Mouse (Mus musculus) urinary bladder, adult 2 months (tissue): ENCODE data around the gene Yipf2. TPM values are rescaled to one million over a fixed set of nuclear protein-coding genes. Genes with fewer than 3 reads are reported as not detected.
"Not testable (repeated sequence)": the region's sequence is repeated elsewhere in the genome, so short reads cannot be mapped to it uniquely, and the experiment has no call there.

Source experiments
- DNase-seq: peaks from one replicate; pipeline ENCODE4 v3.0.0; 2022; ENCODE audit warnings: low spot score
- polyA plus RNA-seq: library from polyadenylated mRNA; depleted of rRNA; stranded (reverse); fragments of >200 nt; gene quantifications from 2 replicates; pipeline ENCODE4 v1.2.3, GENCODE M21; 2012

Yipf2 gene
- polyA plus RNA-seq, 1 experiment = 33.8 TPM

- no peak for DNase-seq
Observed at GRCm38 (mm10) chr9:21598198-21598597, 5.6 kb upstream of the Yipf2 start.

- DNase-seq = no peak
Observed at GRCm38 (mm10) chr9:21594838-21595237, 2.2 kb upstream of the Yipf2 start.

GRCm38 (mm10) chr9:21594350-21594749 is 1.7 kb upstream of the Yipf2 start:
- not testable (repeated sequence) for DNase-seq

DNA sequence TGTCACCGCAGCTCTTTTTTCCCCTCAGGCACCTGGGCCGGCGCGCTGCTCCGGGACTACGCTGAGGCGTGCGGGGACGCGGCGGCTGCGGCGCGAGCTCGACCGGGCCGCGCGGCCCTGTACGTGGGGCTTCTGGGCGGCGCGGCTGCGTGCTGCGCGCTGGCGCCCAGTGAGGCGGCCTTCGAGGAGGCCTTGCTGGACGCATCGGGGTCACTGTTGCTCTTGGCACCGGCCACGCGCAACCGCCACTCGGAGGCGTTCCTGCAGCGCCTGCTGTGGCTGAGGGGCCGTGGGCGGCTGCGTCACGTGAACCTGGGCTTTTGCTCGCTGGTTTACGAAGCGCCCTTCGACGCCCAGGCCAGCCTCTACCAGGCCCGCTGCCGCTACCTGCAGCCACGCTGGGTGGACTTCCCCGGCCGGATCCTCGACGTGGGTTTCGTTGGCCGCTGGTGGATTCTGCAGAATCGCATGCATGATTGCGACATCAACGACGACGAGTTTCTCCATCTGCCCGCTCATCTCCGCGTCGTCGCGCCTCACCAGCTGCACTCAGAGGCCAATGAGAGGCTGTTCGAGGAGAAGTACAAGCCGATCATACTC is 594 bp upstream of the Yipf2 start:
- DNase-seq = peak; percentile 50

DNA sequence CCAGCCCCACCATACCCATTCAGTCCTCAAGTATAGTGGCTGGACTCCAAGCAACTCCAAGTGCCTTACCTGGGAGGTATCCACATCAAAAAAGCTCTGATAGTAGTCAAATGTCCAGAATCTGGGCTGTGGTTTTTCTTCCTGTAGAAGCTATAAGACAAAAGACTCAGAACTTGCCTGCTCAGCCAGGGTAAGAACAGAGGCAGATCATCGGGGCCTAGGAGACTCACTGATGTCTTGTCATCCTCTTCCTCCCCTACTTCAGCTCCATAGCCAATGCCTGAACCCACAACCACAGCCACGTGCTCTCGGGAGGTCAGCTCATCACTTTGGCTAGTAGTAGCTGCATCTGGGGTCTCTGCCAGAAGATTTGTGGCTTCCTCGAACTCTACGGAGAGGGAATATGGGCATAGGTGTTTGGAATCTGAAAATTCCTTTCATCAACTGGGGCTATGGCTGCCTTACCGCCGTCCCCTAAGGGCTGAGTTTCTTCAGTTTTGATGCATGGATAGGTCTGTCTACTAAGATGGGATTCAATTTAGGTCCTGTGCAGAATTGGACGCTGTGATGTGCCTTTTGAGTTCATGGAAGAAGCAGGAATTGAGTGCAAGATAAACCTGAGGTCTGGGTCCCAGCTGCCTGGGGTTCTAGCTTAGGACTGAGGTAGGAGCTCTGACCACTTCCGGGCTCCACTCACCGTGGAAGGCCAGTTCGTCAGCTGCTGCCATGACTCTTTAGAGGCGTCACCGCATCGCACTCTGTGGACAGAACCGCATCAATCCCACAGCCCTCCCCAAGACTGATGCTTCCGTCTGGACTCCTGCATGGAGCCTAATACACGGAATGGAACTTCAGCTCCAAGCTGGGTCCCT is 561 bp downstream of the Yipf2 start:
- DNase-seq = no peak

DNA sequence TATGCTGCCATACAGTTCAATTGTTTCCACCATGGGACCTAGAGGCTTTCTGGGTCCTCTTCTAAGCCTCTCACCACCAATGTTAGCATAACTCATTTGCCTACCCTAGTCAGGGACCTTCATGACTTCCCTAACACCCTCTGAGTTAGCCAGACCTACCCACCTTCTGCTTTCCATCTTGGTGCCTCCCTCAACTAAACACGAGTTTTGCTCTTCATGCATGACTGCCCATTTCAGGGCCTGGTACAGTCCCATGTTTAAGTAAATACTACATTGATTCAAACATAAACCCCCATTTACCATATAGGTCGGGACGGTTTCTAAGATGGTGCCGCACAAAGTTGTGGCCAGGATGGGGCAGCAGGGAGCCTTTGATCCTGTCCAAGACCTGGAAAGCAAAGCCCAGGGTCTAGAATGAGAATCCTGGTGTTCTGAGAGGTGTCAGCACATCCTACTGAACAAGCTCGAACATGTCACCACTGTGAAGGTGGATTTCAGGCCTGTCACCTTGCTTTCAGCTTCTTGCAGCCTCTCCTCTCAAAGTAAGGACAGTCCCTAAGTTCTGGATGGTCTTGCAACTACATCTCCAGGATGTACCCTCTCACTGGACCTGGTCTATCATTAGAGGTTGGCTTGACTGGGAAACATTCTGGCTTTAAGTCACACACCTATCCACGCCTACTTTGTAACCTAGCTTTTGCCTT is 1.3 kb downstream of the Yipf2 start:
- no peak for DNase-seq

GRCm38 (mm10) chr9:21589538-21589937 is 3.1 kb downstream of the Yipf2 start:
- no peak for DNase-seq

- no peak for DNase-seq
Observed at GRCm38 (mm10) chr9:21588350-21588749, 4.3 kb downstream of the Yipf2 start.

- no peak for DNase-seq
Observed at GRCm38 (mm10) chr9:21587678-21588349, 4.8 kb downstream of the Yipf2 start.

DNA sequence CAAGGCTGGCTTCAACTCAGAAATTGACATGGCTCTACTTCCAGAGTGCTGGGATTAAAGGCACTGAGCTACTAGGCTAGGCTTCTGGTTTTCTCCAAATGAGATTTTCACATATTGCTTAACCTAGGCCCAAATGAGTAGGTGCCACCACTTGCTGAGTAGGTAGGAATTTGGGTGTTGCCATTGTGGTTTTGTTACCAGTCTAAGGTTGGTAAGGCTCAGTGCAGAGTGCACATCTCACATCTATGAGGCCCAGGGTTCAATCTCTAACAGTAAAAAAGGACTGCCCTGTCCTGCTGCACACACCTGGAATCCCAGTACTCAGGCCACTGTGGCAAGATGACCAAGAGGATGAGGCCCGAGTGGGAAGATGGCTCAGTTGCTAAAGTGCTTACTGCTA is 7.2 kb downstream of the Yipf2 start:
- no peak for DNase-seq

DNA sequence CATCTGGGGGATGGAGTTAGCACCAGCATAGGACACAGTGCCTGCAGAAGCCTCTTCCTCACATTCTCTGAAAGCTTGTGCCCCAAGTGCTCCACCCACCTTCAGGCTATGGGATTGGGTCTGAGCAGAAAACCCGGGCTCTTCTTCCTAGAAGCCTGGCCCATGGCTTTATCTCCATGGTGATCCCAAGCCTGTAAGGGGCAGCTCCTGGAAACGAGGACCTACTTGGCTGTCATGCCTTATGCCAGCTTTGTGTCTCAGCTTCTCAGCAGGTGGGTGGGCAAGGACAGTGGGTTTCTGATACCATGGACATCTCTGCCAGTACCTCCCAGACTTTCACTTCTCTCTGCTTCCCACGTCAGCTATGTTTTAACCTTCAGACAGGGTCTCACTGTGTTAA is 14.4 kb downstream of the Yipf2 start:
- no peak for DNase-seq

GRCm38 (mm10) chr9:21576286-21576685 is 16.3 kb downstream of the Yipf2 start:
- no peak for DNase-seq

- DNase-seq = no peak
Observed at GRCm38 (mm10) chr9:21575253-21575652, 17.4 kb downstream of the Yipf2 start.

DNA sequence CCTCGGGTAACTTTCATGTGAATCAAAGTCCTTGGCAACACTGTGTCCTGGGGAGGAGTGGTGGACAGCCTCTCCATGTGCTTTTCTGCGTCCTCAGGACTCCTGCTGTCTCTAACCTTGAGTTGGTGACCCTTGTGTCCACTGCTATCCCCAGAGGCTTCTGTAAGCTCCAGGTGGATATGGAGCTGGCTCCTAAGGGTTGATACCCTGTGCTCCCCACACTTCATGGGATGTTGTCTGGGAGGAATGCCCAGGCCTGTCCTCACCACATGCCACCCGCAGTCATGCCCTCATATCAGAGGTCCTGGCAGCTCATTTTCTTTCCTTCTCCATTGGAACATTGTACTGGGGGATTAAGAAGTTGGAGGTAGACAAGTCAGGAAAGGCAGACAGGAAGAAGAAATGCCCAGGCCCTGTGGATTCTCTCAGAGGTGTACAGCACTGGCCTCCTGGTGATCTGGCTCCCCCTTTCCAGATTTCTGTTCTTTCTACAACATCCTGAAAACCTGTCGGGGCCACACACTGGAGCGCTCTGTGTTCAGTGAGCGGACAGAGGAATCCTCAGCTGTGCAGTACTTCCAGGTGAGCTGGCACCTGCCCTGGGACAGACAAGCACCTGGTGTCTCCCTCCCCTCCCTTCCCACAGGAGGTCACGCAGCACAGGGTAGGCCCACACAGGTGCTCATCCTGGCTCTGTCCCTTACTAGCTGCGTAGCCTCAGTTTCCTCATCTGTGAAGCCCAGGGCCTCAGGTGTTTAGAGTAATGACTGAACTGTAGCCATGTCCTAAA is 18.4 kb downstream of the Yipf2 start:
- DNase-seq = no peak

GRCm38 (mm10) chr9:21568657-21569255 is 23.9 kb downstream of the Yipf2 start:
- no peak for DNase-seq

DNA sequence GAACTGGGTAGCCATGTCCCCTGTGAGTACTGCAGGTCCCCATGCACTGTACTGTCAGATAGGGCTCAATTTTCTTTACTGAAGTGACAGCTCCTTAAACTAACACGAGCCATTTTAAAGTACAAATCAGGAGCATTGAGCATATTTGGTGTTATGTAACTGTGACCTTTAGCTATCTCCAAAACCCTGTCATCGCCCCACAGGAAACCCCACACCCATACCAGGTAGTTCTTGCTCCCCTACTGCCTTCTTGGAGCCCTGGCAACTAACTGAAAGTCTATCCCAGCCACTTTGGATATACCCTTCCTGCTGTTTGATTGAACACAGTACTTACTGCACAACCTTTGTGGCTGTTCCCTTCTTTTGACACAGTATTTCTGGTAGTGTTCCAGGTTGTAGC is 25.6 kb downstream of the Yipf2 start:
- DNase-seq = no peak

- DNase-seq = no peak
Observed at GRCm38 (mm10) chr9:21566538-21566937, 26.1 kb downstream of the Yipf2 start.

DNA sequence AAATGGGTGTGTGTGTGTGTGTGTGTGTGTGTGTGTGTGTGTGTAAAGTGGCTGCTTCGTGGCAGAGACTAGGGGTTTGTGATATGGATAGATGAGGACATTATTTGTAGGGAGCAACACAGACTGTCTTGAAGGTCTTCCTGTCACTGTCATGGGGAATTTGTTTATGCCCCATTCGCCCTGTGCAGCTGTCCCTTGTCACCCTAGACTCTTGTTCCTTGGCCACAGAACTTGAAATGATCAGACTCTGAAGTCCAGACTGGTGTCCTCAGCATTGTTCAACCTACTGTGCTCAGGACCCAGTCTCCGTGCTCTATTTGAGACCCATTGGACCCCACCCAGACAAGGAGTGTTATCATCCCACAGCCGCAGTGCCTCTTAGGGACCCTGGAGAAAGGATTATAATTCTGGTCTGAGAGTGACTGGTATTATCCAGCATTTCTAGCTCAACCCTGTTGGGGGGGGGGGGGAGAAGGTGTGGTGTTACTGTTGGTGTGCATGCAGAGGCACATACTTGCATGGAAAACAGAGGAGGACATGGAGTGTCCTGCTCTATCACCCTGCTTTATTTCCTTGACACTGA is 27.5 kb downstream of the Yipf2 start:
- DNase-seq = no peak

DNA sequence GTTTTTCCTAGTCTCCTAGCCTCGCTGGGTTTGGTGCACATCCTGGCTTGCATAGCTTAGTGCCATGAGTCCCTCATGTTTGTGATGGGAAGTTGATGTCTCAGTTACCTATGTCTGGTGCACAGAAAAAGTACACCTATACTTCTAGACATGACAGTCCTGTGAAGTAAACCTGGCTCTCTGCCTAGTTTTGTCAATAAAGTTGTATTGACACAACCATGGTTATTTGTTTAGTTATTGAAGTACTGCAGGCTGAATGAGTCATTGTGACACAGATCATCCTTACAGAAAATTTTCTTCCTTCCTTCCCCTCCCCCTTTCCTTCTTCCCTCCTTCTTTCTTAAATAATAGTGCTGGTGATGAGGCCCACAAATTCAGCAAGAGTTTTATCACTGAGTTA is 28.2 kb downstream of the Yipf2 start:
- no peak for DNase-seq

GRCm38 (mm10) chr9:21559151-21559550 is 33.5 kb downstream of the Yipf2 start:
- no peak for DNase-seq

DNA sequence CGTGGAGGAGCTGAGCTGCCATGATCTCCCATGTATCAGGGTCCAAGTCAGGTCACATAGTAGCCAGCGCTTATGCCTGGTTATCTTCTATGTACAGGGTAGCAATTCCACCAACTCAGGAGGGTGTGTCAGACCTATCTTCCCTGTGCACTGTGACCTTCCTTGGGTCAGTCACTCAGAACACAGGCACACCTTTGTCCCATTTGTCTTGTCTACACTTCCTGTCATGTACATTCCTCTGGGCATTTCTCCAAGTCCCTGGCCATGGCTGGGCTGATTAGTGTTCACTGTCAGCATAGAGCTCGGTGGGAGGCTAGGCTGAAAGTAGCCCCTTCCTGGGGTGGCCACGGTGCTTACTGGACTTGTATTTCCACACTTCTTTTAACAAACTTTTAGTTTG is 34.3 kb downstream of the Yipf2 start:
- no peak for DNase-seq
